In the genomic region with DNA sequence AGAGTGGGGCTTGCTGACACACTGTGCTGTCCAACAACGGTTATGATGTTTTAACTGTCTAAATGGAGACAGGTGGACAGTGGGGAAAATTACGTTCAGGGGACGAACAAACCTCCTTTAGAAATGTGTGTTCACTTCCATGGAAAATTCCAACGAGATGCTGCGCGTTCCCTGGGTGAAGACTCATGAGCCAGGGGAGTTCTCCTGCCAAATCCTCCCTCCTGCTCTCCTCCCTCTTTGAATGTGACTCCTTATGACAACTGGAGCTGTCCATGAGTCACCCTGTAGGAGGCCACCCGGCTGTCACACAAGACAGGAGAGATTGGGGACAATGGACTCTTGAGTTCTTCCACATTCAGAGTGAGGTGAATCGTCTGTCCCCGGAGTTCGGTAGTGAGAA, we compare ENCODE assay signal across 15 mouse cellular contexts.
DNase-seq lines count a peak whose midpoint lies in the region; ATAC-seq and TF ChIP-seq lines count a peak whose summit lies in the region.
"Had no signal": no experiment of that assay in that cellular context is flagged by ENCODE, and none has a peak within 500 bp of the region (broad histone marks: within the 10 kb centered on the region; RNA-seq: fewer than 3 reads in every experiment).

No protein-coding gene starts in this region.

- DNase-seq in heart, adult 18-20 months: peak; percentile 72 to 80
- no peak for DNase-seq in heart, embryonic 10.5 days (ENCODE audit: low spot score)
- no peak for DNase-seq in neural tube, embryonic 10.5 days (ENCODE audit: extremely low spot score, low spot score)
- DNase-seq in heart, adult 2 months: peak; percentile 58 to 73
- no peak for DNase-seq in spleen, postnatal 36 days (ENCODE audit: low spot score in 2 of 2)
- DNase-seq: B cell, adult 2 months; cerebellum, postnatal 14 days; left cerebral cortex, postnatal 4 days; liver, postnatal 0 days; thymus, postnatal 36 days had no signal

- TF ChIP-seq CTCF in heart, adult 2 months (IDR thresholded peaks at IDR 0.05): no peak

- peak; percentile 29; the same call in 1 of the 2 replicates for TF ChIP-seq POLR2A in heart, adult 2 months (IDR thresholded peaks at IDR 0.05; ENCODE audit: insufficient read depth, low read depth, low read length)

- no peak overlapping the region for H3K4me2 ChIP-seq in neural tube, embryonic 13.5 days
- no peak overlapping the region for H3K4me2 ChIP-seq in neural tube, embryonic 15.5 days
- H3K4me2 ChIP-seq in forebrain, embryonic 16.5 days (ENCODE audit: low read length): no peak overlapping the region

- no peak overlapping the region for H3K27ac ChIP-seq in heart, embryonic 10.5 days
- H3K27ac ChIP-seq in neural tube, embryonic 13.5 days (replicated peaks): no peak overlapping the region
- peak overlapping the region; percentile 13; the same call in 1 of the 2 replicates for H3K27ac ChIP-seq in heart, adult 2 months
- H3K27ac ChIP-seq in neural tube, embryonic 15.5 days (replicated peaks): no peak overlapping the region
- H3K27ac ChIP-seq in forebrain, embryonic 16.5 days (ENCODE audit: low read length): no peak overlapping the region
- H3K27ac ChIP-seq: kidney, postnatal 0 days had no signal

- intact Hi-C loops in heart, adult 2 months (cut with DNase I): loop anchor here (5.0 kb wide), 1 partner anchor 38 kb away; no protein-coding TSS in a partner anchor

- H3K9ac ChIP-seq in neural tube, embryonic 13.5 days: no peak overlapping the region
- H3K9ac ChIP-seq in heart, adult 2 months (ENCODE audit: low read depth, low read length): no peak overlapping the region
- no peak overlapping the region for H3K9ac ChIP-seq in neural tube, embryonic 15.5 days (replicated peaks)
- no peak overlapping the region for H3K9ac ChIP-seq in forebrain, embryonic 16.5 days (replicated peaks; ENCODE audit: low read depth, low read length)
- H3K9ac ChIP-seq: liver, postnatal 0 days had no signal

- peak; percentile 56; the same call in 1 of the 2 replicates for ATAC-seq in neural tube, embryonic 13.5 days (ENCODE audit: low read depth)
- ATAC-seq in neural tube, embryonic 15.5 days (ENCODE audit: low FRiP score): peak; percentile 51; the same call in 1 of the 2 replicates
- no peak for ATAC-seq in forebrain, embryonic 16.5 days
- ATAC-seq: liver, postnatal 0 days had no signal

- WGBS in heart, embryonic 10.5 days: 75% methylated on average over 10 of the region's 10 CpGs
- WGBS in neural tube, embryonic 13.5 days: 72% methylated on average over 10 of the region's 10 CpGs
- WGBS in heart, adult 2 months: 33% methylated on average over 10 of the region's 10 CpGs
- 66% methylated on average over 10 of the region's 10 CpGs for WGBS in neural tube, embryonic 15.5 days
- 67% methylated on average over 10 of the region's 10 CpGs for WGBS in forebrain, embryonic 16.5 days

- no peaks in the 10 kb centered on the region for H3K79me2 ChIP-seq in heart, adult 2 months (replicated peaks; ENCODE audit: control insufficient read depth, insufficient read depth, low read length)

- 0 out of 2 replicates have a peak, but pooled peaks have one; percentile 27 for TF ChIP-seq EP300 in heart, adult 2 months (IDR thresholded peaks at IDR 0.05; ENCODE audit: insufficient read depth, low read depth, low read length)

- H3K27me3 ChIP-seq in heart, embryonic 10.5 days (ENCODE audit: insufficient read depth, poor library complexity, severe bottlenecking): no peaks in the 10 kb centered on the region
- H3K27me3 ChIP-seq in neural tube, embryonic 13.5 days: no peaks in the 10 kb centered on the region
- no peaks in the 10 kb centered on the region for H3K27me3 ChIP-seq in heart, adult 2 months (ENCODE audit: control insufficient read depth, insufficient read depth, low read length)
- no peaks in the 10 kb centered on the region for H3K27me3 ChIP-seq in neural tube, embryonic 15.5 days (replicated peaks)
- no peaks in the 10 kb centered on the region for H3K27me3 ChIP-seq in forebrain, embryonic 16.5 days (replicated peaks; ENCODE audit: control insufficient read depth, insufficient read depth, low read length)

- no peaks in the 10 kb centered on the region for H3K9me3 ChIP-seq in heart, embryonic 10.5 days
- no peaks in the 10 kb centered on the region for H3K9me3 ChIP-seq in neural tube, embryonic 13.5 days
- no peaks in the 10 kb centered on the region for H3K9me3 ChIP-seq in neural tube, embryonic 15.5 days (replicated peaks)
- H3K9me3 ChIP-seq in forebrain, embryonic 16.5 days (ENCODE audit: control insufficient read depth, low read length): no peaks in the 10 kb centered on the region
- H3K9me3 ChIP-seq: midbrain, embryonic 10.5 days had no signal

- peaks cover 14% of the 10 kb centered on the region; the same call in 1 of the 2 replicates for H3K4me1 ChIP-seq in heart, embryonic 10.5 days
- peaks cover 13% of the 10 kb centered on the region for H3K4me1 ChIP-seq in neural tube, embryonic 13.5 days (replicated peaks)
- peaks cover 18% of the 10 kb centered on the region for H3K4me1 ChIP-seq in heart, adult 2 months (ENCODE audit: control insufficient read depth, insufficient read depth, low read length)
- H3K4me1 ChIP-seq in neural tube, embryonic 15.5 days: peaks cover 16% of the 10 kb centered on the region
- H3K4me1 ChIP-seq in forebrain, embryonic 16.5 days (replicated peaks; ENCODE audit: control insufficient read depth, insufficient read depth, low read length): peaks cover 17% of the 10 kb centered on the region
- H3K4me1 ChIP-seq: midbrain, embryonic 10.5 days had no signal

- no peak overlapping the region for H3K4me3 ChIP-seq in heart, embryonic 10.5 days
- H3K4me3 ChIP-seq in neural tube, embryonic 13.5 days: no peak overlapping the region
- H3K4me3 ChIP-seq in heart, adult 2 months: no peak overlapping the region
- H3K4me3 ChIP-seq in neural tube, embryonic 15.5 days (replicated peaks): no peak overlapping the region
- H3K4me3 ChIP-seq in forebrain, embryonic 16.5 days (replicated peaks; ENCODE audit: low read length): no peak overlapping the region
- H3K4me3 ChIP-seq: midbrain, embryonic 10.5 days had no signal

- H3K36me3 ChIP-seq in heart, embryonic 10.5 days: 0 out of 2 replicates have a peak, but pooled peaks cover 8% of the 10 kb centered on the region
- H3K36me3 ChIP-seq in neural tube, embryonic 13.5 days: peaks cover 38% of the 10 kb centered on the region
- peaks cover under 1% of the 10 kb centered on the region; the same call in 1 of the 2 replicates for H3K36me3 ChIP-seq in heart, adult 2 months (ENCODE audit: control insufficient read depth, insufficient read depth, low read length)
- peaks cover 3% of the 10 kb centered on the region for H3K36me3 ChIP-seq in neural tube, embryonic 15.5 days
- H3K36me3 ChIP-seq in forebrain, embryonic 16.5 days (ENCODE audit: control insufficient read depth, insufficient read depth): no peaks in the 10 kb centered on the region

Comparison
In these comparisons a context has a peak if more than half of its experiments do, and no peak if none do; other contexts are left out.
1. DNase-seq: peak in heart, adult 18-20 months (2 of 2) and heart, adult 2 months (2 of 2); none in heart, embryonic 10.5 days (single experiment), neural tube, embryonic 10.5 days (single experiment) and spleen, postnatal 36 days (0 of 2).